Mouse (Mus musculus) cerebellum, adult 2 months (tissue): ENCODE data around the gene Cbl. TPM values are rescaled to one million over a fixed set of nuclear protein-coding genes. Genes with fewer than 3 reads are reported as not detected.

ENCODE experiments used
- DNase-seq, 2 experiments: peaks; one replicate each; pipeline ENCODE4 v3.0.0; 2021
- H3K27ac ChIP-seq: fragments of 200-500 bp; 2 replicates; pipeline ENCODE4 v1.5.1; 2012; ENCODE audit warnings: low read length, control low read depth, inconsistent platforms; ENCODE audit not compliant: insufficient read depth
- H3K27me3 ChIP-seq: fragments of 200-500 bp; 2 replicates; pipeline ENCODE4 v1.6.1; 2012; ENCODE audit warnings: inconsistent platforms, mild to moderate bottlenecking, low read length, moderate library complexity; ENCODE audit not compliant: control insufficient read depth, insufficient read depth
- H3K4me1 ChIP-seq: fragments of 200-500 bp; 2 replicates; pipeline ENCODE4 v1.6.1; 2011; ENCODE audit warnings: low read length; ENCODE audit not compliant: control insufficient read depth, insufficient read depth
- H3K4me3 ChIP-seq: fragments of 200-500 bp; replicated peaks from 2 replicates; pipeline ENCODE3; 2011; ENCODE audit warnings: mild to moderate bottlenecking, low read depth, low read length, control low read depth; ENCODE audit not compliant: insufficient read depth
- CTCF ChIP-seq: fragments of 200-500 bp; IDR thresholded peaks from 2 replicates; pipeline ENCODE4 v1.5.1; 2011; ENCODE audit warnings: low read depth, mild to moderate bottlenecking, control low read depth, low read length, moderate library complexity, borderline replicate concordance; ENCODE audit not compliant: insufficient read depth
- POLR2A ChIP-seq: fragments of 200-500 bp; IDR thresholded peaks from 2 replicates; pipeline ENCODE4 v1.6.1; 2011; ENCODE audit warnings: low read length, control low read depth, borderline replicate concordance; ENCODE audit not compliant: insufficient read depth
- WGBS: fragments of 180-500 bp; shearing (Covaris S2); methylation state at CpG from one replicate; pipeline ENCODE4 v1.1.7; 2018; 5-methylcytosine and 5-hydroxymethylcytosine counted together
- polyA plus RNA-seq: library from polyadenylated mRNA; depleted of rRNA; stranded (reverse); fragments of >200 nt; gene quantifications from 2 replicates; pipeline ENCODE4 v1.2.3, GENCODE M21; 2012

The Cbl gene
- polyA plus RNA-seq, 1 experiment, result 14.5 TPM

- 86% methylated on average over 4 of the region's 4 CpGs for WGBS
- no peak overlapping the region for H3K27ac ChIP-seq
- no peak overlapping the region for H3K4me3 ChIP-seq
- DNase-seq, result no peak
- no peaks in the 10 kb centered on the region for H3K27me3 ChIP-seq
- no peak for TF ChIP-seq CTCF
- no peaks in the 10 kb centered on the region for H3K4me1 ChIP-seq
Measured at GRCm38 (mm10) chr9:44237128-44237527, 3.3 kb upstream of the Cbl start.

GRCm38 (mm10) chr9:44236601-44237000 lies 2.8 kb upstream of the Cbl start:
- WGBS, result 75% methylated on average over 4 of the region's 4 CpGs

DNA sequence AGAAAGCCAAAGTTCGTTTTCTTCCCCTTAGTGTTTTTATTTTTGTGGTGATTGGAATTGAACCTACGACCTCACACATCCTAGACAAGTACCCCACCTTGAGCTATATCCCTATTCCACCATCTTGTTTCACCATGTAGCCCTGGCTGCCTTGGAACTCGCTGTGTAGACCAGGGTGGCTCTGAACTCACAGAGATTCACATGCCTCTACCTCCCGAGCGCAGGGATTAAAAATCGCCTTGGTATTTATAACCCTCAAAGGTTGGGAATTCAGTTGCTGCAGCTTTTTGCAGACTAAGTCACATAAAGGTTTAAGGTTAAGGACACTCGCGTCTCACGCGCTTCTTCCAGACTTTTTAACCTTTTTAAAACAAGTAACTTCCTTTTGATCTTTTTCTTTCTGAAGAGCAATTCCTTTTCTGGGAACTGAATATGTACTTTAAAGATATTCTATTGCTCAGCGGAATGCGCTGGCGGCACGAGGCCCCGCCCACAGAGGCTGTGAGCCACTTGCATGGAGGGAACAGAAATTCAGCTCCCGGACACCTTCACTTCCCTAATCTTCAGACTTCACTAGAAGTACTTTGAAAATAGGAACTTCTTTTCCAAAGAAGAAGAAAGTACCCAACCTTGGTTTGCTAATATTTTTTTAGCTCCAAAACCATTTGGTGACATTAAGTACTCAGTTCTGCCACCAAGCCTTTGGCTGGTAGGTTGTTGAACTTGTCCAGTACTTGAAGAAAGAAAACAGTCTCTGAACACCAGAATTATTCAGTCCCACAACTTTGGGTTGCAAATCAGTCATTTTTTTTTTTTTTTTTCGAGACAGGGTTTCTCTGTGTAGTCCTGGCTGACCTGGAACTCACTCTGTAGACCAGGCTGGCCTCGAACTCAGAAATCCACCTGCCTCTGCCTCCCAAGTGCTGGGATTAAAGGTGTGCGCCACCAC lies 904 bp upstream of the Cbl start:
- H3K4me3 ChIP-seq, result peak overlapping the region; percentile 98
- peak in 1 of 2 experiments; percentile 30 for DNase-seq
- WGBS, result 31% methylated on average over 19 of the region's 19 CpGs
- TF ChIP-seq POLR2A (no peak), CTCF (no peak)
- no peaks in the 10 kb centered on the region for H3K27me3 ChIP-seq
- H3K27ac ChIP-seq, result peak overlapping the region; percentile 18; the same call in 1 of the 2 replicates
- H3K4me1 ChIP-seq, result peaks cover 9% of the 10 kb centered on the region

More at GRCm38 (mm10) chr9:44236601-44237000, 2.8 kb upstream of the Cbl start:
- DNase-seq, result no peak
- no peak overlapping the region for H3K4me3 ChIP-seq
- TF ChIP-seq CTCF (no peak), POLR2A (no peak)
- H3K27me3 ChIP-seq, result no peaks in the 10 kb centered on the region
- peaks cover 5% of the 10 kb centered on the region for H3K4me1 ChIP-seq
- H3K27ac ChIP-seq, result no peak overlapping the region

DNA sequence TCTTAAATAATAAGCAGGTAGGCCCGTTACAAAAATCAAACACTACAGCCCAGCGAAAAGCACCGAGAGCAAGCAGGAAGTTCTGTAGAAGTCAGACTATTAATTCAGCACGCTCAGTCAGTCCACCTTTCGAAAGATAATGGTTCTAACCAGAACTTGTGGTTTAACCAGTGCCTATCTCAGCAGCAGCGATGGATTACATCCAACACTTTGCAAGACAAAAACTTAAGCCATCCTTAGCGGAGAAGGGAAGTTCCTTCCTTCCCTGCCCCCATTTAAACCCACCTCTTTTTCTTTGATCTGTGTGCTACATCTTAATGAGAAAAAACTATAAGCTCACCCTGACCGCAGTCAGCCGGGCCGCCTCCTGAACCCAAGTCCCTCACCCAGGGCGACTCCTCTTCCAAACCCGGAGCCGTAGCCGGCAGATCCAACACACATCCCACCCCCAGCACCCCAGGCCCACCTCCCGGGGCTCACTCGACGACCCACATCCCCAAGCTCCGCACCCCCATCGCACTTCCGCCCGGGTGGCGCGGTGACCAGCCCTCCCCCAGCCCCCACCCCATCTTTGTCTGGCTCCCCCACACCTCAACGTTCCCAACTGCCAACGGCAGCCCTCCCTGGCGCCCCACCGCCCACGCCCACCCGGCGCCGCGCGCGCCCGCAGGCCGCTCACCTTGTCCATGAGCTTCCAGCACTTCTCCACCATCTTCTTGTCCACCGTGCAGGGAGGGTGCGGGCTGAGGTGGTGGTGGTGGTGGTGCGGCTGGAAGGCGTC lies 638 bp downstream of the Cbl start:
- TF ChIP-seq POLR2A (no peak), CTCF (no peak)
- Histone ChIP-seq H3K27me3 (no peaks in the 10 kb centered on the region), H3K4me1 (peaks cover 9% of the 10 kb centered on the region), H3K4me3 (peak overlapping the region; percentile 98), H3K27ac (peak overlapping the region; percentile 82)
- no peak for DNase-seq
- 1% methylated on average over 40 of the region's 40 CpGs for WGBS

DNA sequence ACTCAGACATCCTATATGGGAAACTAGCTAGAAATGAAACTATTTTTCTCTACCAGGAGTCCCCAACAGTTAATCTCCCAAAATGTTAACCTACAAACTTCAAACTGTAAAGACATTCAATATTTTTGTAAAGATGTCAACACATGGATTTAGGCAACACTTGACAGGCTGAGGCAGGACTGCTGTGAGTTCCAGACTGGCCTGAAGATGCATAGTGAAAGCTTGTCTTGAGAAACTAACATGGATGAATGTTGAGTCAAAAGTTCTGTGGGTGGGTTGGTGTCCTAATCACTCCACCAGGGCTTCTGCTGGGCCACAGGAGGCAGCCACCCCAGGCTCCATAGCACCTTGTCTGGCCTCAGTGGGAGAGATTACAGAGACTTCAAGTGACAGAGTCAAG lies 2.2 kb downstream of the Cbl start:
- Histone ChIP-seq H3K27ac (no peak overlapping the region), H3K4me3 (no peak overlapping the region), H3K27me3 (no peaks in the 10 kb centered on the region), H3K4me1 (peaks cover 9% of the 10 kb centered on the region)
- no peak for DNase-seq
- TF ChIP-seq CTCF (no peak), POLR2A (no peak)

DNA sequence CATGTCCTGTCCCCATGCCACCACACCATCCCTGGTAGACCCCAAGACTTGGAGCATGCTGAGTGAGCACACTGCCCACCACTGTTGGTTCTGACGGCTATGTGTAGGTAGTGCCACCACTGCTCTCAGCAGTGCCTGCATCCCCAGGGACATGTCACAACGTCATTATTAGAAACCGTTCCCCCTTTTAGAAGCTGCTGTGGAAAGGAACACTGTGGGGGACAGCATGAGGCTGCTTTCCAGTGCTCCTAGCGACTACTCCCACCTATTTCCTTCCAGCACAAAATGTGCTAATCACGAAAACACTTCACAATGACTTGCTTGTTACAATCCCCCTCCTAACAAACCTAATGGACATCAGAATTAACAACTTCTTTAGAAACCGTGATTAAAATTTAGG lies 7.9 kb downstream of the Cbl start:
- WGBS, result 38% methylated on average over 6 of the region's 6 CpGs

DNA sequence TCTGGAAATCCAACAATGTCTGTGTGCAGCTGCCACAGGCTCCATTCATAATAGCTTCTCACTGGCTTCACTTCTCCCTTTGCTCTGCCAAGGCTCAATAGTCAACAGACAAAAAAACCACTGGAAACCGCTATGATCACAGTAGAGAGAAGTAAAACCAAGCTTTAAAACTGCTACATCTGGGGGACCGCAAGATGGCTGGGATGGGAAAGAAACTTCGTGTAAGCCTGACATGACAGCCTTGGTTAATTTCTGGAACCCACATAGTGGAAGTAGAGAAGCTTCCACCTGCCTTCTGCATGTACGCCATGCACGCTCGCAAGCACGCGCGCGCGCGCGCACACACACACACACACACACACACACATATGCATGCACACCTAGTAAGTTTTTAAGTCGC lies 20.3 kb downstream of the Cbl start:
- WGBS, result 92% methylated on average over 14 of the region's 14 CpGs
- Histone ChIP-seq H3K4me1 (no peaks in the 10 kb centered on the region), H3K27me3 (no peaks in the 10 kb centered on the region), H3K4me3 (no peak overlapping the region), H3K27ac (no peak overlapping the region)
- TF ChIP-seq POLR2A (no peak), CTCF (no peak)
- DNase-seq, result no peak

More for the DNA sequence above, 7.9 kb downstream of the Cbl start:
- Histone ChIP-seq H3K27ac (no peak overlapping the region), H3K4me3 (no peak overlapping the region), H3K4me1 (peaks cover 8% of the 10 kb centered on the region), H3K27me3 (no peaks in the 10 kb centered on the region)
- no peak for TF ChIP-seq POLR2A
- TF ChIP-seq CTCF, result no peak
- no peak for DNase-seq

- Histone ChIP-seq H3K27me3 (no peaks in the 10 kb centered on the region), H3K27ac (no peak overlapping the region), H3K4me1 (no peaks in the 10 kb centered on the region), H3K4me3 (no peak overlapping the region)
- 97% methylated on average over 4 of the region's 4 CpGs for WGBS
- DNase-seq, result no peak
- no peak for TF ChIP-seq CTCF
- no peak for TF ChIP-seq POLR2A
Measured at GRCm38 (mm10) chr9:44212406-44212805, 21.4 kb downstream of the Cbl start.
